Mouse (Mus musculus): ENCODE results near the gene Dhx58.

- TF ChIP-seq FLI1 (IDR thresholded peaks at IDR 0.05; ENCODE audit: low read length) (no peak), GATA1 (IDR thresholded peaks at IDR 0.05; ENCODE audit: borderline replicate concordance, low read length) (no peak)
Observed at GRCm38 (mm10) chr11:100673169-100673568, 30.9 kb downstream of the Dhx58 start.
